Mouse (Mus musculus) bone marrow macrophage, adult 2 months (primary cell): Measurements from ENCODE around the gene Krtcap2.

ENCODE experiments used
- CTCF ChIP-seq: IDR thresholded peaks from 2 replicates; pipeline ENCODE4 v1.5.1; 2012; ENCODE audit warnings: low read depth, mild to moderate bottlenecking, low read length, moderate library complexity
- POLR2A ChIP-seq: IDR thresholded peaks from 2 replicates; pipeline ENCODE4 v1.6.1; 2012; ENCODE audit warnings: mild to moderate bottlenecking, low read depth, low read length, borderline replicate concordance

DNA sequence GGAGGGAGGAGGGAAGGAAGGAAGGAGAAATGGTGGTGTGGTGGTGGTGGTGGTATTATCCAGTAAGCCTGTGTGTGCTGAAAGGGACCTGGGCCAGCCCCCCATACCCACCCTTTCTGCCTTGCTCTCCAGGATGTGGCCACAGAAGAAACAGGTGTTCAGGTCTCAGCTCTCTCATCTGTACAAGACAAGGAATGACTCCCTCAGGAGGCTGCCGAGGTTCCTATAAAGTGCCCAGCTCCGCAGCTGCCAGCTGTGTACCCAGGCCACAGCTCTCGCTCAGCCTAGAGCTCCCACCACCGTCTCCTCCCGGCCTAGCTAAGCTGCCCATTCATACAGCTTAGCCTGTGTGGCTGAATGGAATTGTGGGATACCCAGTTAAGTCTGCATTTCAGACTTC lies 46.5 kb downstream of the Krtcap2 start:
- TF ChIP-seq CTCF = no peak
- TF ChIP-seq POLR2A = no peak
